23 mouse cellular contexts compared by ENCODE assay signal in the genomic region with DNA sequence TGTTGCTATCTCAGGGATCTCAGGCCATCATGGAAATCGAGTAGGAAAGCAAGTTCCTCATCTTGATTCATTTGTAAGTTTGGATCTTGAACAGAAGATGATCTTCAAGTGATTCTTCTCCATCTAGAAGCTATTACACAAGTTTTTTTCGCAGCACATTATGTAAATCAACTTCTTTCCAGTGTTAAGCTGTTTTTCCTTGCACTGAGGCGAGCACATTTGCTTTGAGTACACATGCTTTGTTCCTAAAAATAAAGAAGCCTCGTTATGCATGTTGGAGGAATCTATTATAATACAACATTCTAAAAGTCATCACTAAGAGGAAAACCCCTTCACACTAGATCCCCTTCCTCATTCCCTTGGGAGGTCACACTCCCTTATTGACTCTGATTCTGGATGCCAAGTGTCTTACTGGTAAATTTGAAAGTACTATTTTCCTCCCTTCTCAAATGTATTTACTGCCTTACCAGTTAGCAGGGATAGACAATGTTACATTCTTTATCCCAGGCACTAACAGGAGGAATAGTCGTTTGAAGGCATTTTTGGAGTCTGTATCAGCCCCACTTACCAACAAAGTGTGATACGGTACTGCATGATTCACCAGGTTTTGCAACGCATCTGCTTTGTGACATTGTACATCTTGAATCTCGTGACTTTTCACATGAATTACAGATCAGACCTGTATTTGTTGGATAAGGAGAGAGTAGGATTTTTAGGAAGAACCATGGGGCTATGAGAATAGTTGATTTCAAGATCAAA. TPM values are rescaled to one million over a fixed set of nuclear protein-coding genes. Genes with fewer than 3 reads are reported as not detected.
"Had no signal": no experiment of that assay in that cellular context is flagged by ENCODE, and none has a peak within 500 bp of the region (broad histone marks: within the 10 kb centered on the region; RNA-seq: fewer than 3 reads in every experiment).

No protein-coding gene starts in this region.

- DNase-seq: kidney, adult 11 months; kidney, adult 8-10 months; kidney, postnatal 10 days; kidney, postnatal 36 days; layer of hippocampus, postnatal 36 days; left cerebral cortex, postnatal 4 days; liver, postnatal 0 days; lung, embryonic 14.5 days; thymus, adult 2 months; thymus, postnatal 14 days; thymus, postnatal 4 days had no signal

- H3K27ac ChIP-seq: kidney, embryonic 15.5 days; limb, embryonic 12.5 days; limb, embryonic 15.5 days; liver, embryonic 14.5 days; macrophage; midbrain, embryonic 13.5 days had no signal

- ATAC-seq: liver, postnatal 0 days; lung, postnatal 0 days; midbrain, embryonic 13.5 days had no signal

- H3K4me3 ChIP-seq: kidney, embryonic 15.5 days; limb, embryonic 12.5 days; limb, embryonic 15.5 days; midbrain, embryonic 13.5 days had no signal

RNA-seq across cellular contexts. Expression of gene Pate4, which starts 3.9 kb away (rescaled TPM):
- total RNA-seq: layer of hippocampus, adult 8-10 months; layer of hippocampus, postnatal 10 days; layer of hippocampus, postnatal 36 days; left cerebral cortex, postnatal 10 days; left cerebral cortex, postnatal 4 days; megakaryocyte, adult 5-6 weeks; midbrain, postnatal 0 days had no signal

RNA-seq across cellular contexts. Expression of gene Pate3, which starts 40.2 kb away (rescaled TPM):
- total RNA-seq: layer of hippocampus, adult 8-10 months; layer of hippocampus, postnatal 10 days; layer of hippocampus, postnatal 36 days; left cerebral cortex, postnatal 10 days; left cerebral cortex, postnatal 4 days; megakaryocyte, adult 5-6 weeks; midbrain, postnatal 0 days had no signal
